Comparison of ENCODE assay signal across 10 mouse cellular contexts in genomic region chr11:89839671-89840327, GRCm38 (mm10).
DNase-seq lines count a peak whose midpoint lies in the region; ATAC-seq and TF ChIP-seq lines count a peak whose summit lies in the region.
"Had no signal": no experiment of that assay in that cellular context is flagged by ENCODE, and none has a peak within 500 bp of the region (broad histone marks: within the 10 kb centered on the region; RNA-seq: fewer than 3 reads in every experiment).

No protein-coding gene starts in this region.

- H3K4me2 ChIP-seq in forebrain, embryonic 15.5 days (replicated peaks) = no peak overlapping the region; the same call in 1 of the 2 replicates
- H3K4me2 ChIP-seq in intestine, postnatal 0 days (replicated peaks; ENCODE audit: low read depth) = 0 out of 2 replicates have a peak overlapping the region, but pooled peaks have one; percentile 10
- H3K4me2 ChIP-seq: embryonic facial prominence, embryonic 12.5 days had no signal

- peak; percentile 67 for ATAC-seq in forebrain, embryonic 15.5 days (replicated peaks)
- ATAC-seq in intestine, postnatal 0 days = no peak
- ATAC-seq in monocyte, adult 5-6 weeks (replicated peaks; ENCODE audit: insufficient number of reproducible peaks, low FRiP score, low TSS enrichment, poor library complexity, severe bottlenecking) = no peak

- H3K9me3 ChIP-seq in forebrain, embryonic 15.5 days = no peaks in the 10 kb centered on the region
- H3K9me3 ChIP-seq in intestine, postnatal 0 days (ENCODE audit: control insufficient read depth) = no peaks in the 10 kb centered on the region
- H3K9me3 ChIP-seq: embryonic facial prominence, embryonic 12.5 days had no signal

- H3K9ac ChIP-seq in forebrain, embryonic 15.5 days (replicated peaks) = no peak overlapping the region
- H3K9ac ChIP-seq in intestine, postnatal 0 days (ENCODE audit: low read depth, low read length) = no peak overlapping the region
- H3K9ac ChIP-seq: embryonic facial prominence, embryonic 12.5 days; liver, embryonic 14.5 days had no signal

- no peak for TF ChIP-seq CTCF in brain, embryonic 14.5 days (IDR thresholded peaks at IDR 0.05; ENCODE audit: borderline replicate concordance, extremely low read depth, insufficient read depth, insufficient read length)
- TF ChIP-seq CTCF in intestine, postnatal 0 days (IDR thresholded peaks at IDR 0.05; ENCODE audit: low read depth) = no peak
- TF ChIP-seq CTCF in thymus, adult 2 months (IDR thresholded peaks at IDR 0.05; ENCODE audit: borderline replicate concordance, control insufficient read depth, extremely low read depth, insufficient read depth, low read length, poor library complexity) = no peak

- DNase-seq in heart, adult 11 months = peak; percentile 39
- no peak for DNase-seq in heart, adult 9 months (ENCODE audit: low spot score in 2 of 2)
- peak; percentile 90 for DNase-seq in brain, embryonic 14.5 days (ENCODE audit: low read depth)
- peak; percentile 8 for DNase-seq in ovary, adult 18-20 months (ENCODE audit: low spot score)
- DNase-seq in thymus, adult 2 months = no peak

- no peaks in the 10 kb centered on the region for H3K36me3 ChIP-seq in forebrain, embryonic 15.5 days
- no peaks in the 10 kb centered on the region for H3K36me3 ChIP-seq in intestine, postnatal 0 days (ENCODE audit: control insufficient read depth, insufficient read depth)
- no peaks in the 10 kb centered on the region for H3K36me3 ChIP-seq in thymus, adult 2 months (ENCODE audit: control insufficient read depth, insufficient read depth, low read length)
- H3K36me3 ChIP-seq: embryonic facial prominence, embryonic 12.5 days had no signal

- TF ChIP-seq POLR2A in brain, embryonic 14.5 days (IDR thresholded peaks at IDR 0.05; ENCODE audit: borderline replicate concordance, extremely low read depth, insufficient read depth, insufficient read length, poor library complexity, severe bottlenecking) = no peak
- no peak for TF ChIP-seq POLR2A in thymus, adult 2 months (IDR thresholded peaks at IDR 0.05; ENCODE audit: control insufficient read depth, extremely low read depth, insufficient read depth, low read length, poor library complexity)

- no peaks in the 10 kb centered on the region for H3K27me3 ChIP-seq in forebrain, embryonic 15.5 days
- no peaks in the 10 kb centered on the region for H3K27me3 ChIP-seq in intestine, postnatal 0 days (replicated peaks; ENCODE audit: control insufficient read depth, insufficient read depth, low read length)
- H3K27me3 ChIP-seq in thymus, adult 2 months (ENCODE audit: control insufficient read depth, insufficient read depth, low read length) = no peaks in the 10 kb centered on the region
- H3K27me3 ChIP-seq: embryonic facial prominence, embryonic 12.5 days had no signal

- H3K27ac ChIP-seq in forebrain, embryonic 15.5 days (replicated peaks) = no peak overlapping the region
- no peak overlapping the region for H3K27ac ChIP-seq in intestine, postnatal 0 days (ENCODE audit: low read depth, low read length)
- H3K27ac ChIP-seq in thymus, adult 2 months (ENCODE audit: control insufficient read depth, insufficient read depth, low read length) = no peak overlapping the region
- H3K27ac ChIP-seq: embryonic facial prominence, embryonic 12.5 days; liver, embryonic 14.5 days had no signal

- peaks cover 15% of the 10 kb centered on the region for H3K4me1 ChIP-seq in forebrain, embryonic 15.5 days
- 0 out of 2 replicates have a peak, but pooled peaks cover 3% of the 10 kb centered on the region for H3K4me1 ChIP-seq in intestine, postnatal 0 days (replicated peaks; ENCODE audit: control insufficient read depth, insufficient read depth, low read length)
- H3K4me1 ChIP-seq in thymus, adult 2 months (replicated peaks; ENCODE audit: control insufficient read depth, insufficient read depth, low read length) = no peaks in the 10 kb centered on the region

- 14% methylated on average over 6 of the region's 6 CpGs for whole genome bisulfite sequencing in forebrain, embryonic 15.5 days
- WGBS in intestine, postnatal 0 days = 23% methylated on average over 6 of the region's 6 CpGs
- WGBS in thymus, adult 2 months = 59% methylated on average over 6 of the region's 6 CpGs

- no peak overlapping the region for H3K4me3 ChIP-seq in forebrain, embryonic 15.5 days
- H3K4me3 ChIP-seq in intestine, postnatal 0 days (ENCODE audit: low read depth, low read length) = no peak overlapping the region
- H3K4me3 ChIP-seq in thymus, adult 2 months (ENCODE audit: control insufficient read depth, insufficient read depth, low read length) = no peak overlapping the region
- H3K4me3 ChIP-seq: embryonic facial prominence, embryonic 12.5 days had no signal

Comparison
In these comparisons a context has a peak if more than half of its experiments do, and no peak if none do; other contexts are left out.
1. DNase-seq: peak in heart, adult 11 months (single experiment), brain, embryonic 14.5 days (single experiment) and ovary, adult 18-20 months (single experiment); none in heart, adult 9 months (0 of 2) and thymus, adult 2 months (single experiment).